ENCODE assay signal across 9 mouse cellular contexts in genomic region chr1:125441679-125442078, GRCm38 (mm10). TPM values are rescaled to one million over a fixed set of nuclear protein-coding genes. Genes with fewer than 3 reads are reported as not detected.
DNase-seq lines count a peak whose midpoint lies in the region; ATAC-seq and TF ChIP-seq lines count a peak whose summit lies in the region.
"Had no signal": no experiment of that assay in that cellular context is flagged by ENCODE, and none has a peak within 500 bp of the region (broad histone marks: within the 10 kb centered on the region; RNA-seq: fewer than 3 reads in every experiment).

No protein-coding gene starts in this region.

- dilution Hi-C loops in CH12.LX (cut with MboI; ENCODE audit: extremely low pct_ligation_motif_present, extremely low pct_unique_long_range_greater_than_20kb, low sequenced_read_pairs), result no loop called here

- no peak for TF ChIP-seq RAD21 in CH12.LX (IDR thresholded peaks at IDR 0.05; ENCODE audit: low read depth, low read length)

- peak overlapping the region in 2 of 3 experiments; percentile 17 to 27 for H3K4me3 ChIP-seq in CH12.LX (replicated peaks in 1 of 3; ENCODE audit: low read depth in 2 of 3, low read length in 2 of 3, poor library complexity in 1 of 3)
- H3K4me3 ChIP-seq: hindbrain, embryonic 12.5 days; midbrain, embryonic 12.5 days had no signal

- TF ChIP-seq POLR2A in CH12.LX (IDR thresholded peaks at IDR 0.05; ENCODE audit: low read depth, low read length), result peak; percentile 62

- H3K27me3 ChIP-seq in CH12.LX (replicated peaks), result no peaks in the 10 kb centered on the region
- H3K27me3 ChIP-seq: hindbrain, embryonic 12.5 days; midbrain, embryonic 12.5 days had no signal

- peak; percentile 25; the same call in 1 of the 2 replicates for TF ChIP-seq EP300 in CH12.LX (IDR thresholded peaks at IDR 0.05; ENCODE audit: low read length)

- peak overlapping the region; percentile 41 for H3K4me2 ChIP-seq in CH12.LX (ENCODE audit: insufficient read depth, low read depth, poor library complexity, severe bottlenecking)
- H3K4me2 ChIP-seq: hindbrain, embryonic 12.5 days; midbrain, embryonic 12.5 days had no signal

- ATAC-seq in megakaryocyte progenitor cell, adult 5-6 weeks (replicated peaks; ENCODE audit: poor library complexity), result peak; percentile 77

- in situ Hi-C loops in CH12.LX (cut with MboI; ENCODE audit: low pct_ligation_motif_present, low pct_unique_long_range_greater_than_20kb, low sequenced_read_pairs), result no loop called here

- TF ChIP-seq CTCF in CH12.LX (conservative IDR thresholded peaks at IDR 0.05 in 1 of 2, IDR thresholded peaks at IDR 0.05 in 1 of 2; ENCODE audit: low read depth in 2 of 2, low read length in 2 of 2), result no peak

- no peaks in the 10 kb centered on the region for H3K79me2 ChIP-seq in CH12.LX (replicated peaks; ENCODE audit: control insufficient read depth, extremely low read depth, insufficient read depth, poor library complexity, severe bottlenecking)

- H3K36me3 ChIP-seq in CH12.LX (replicated peaks in 1 of 2; ENCODE audit: control insufficient read depth in 1 of 2, insufficient read depth in 1 of 2, low read length in 1 of 2), result no peaks in the 10 kb centered on the region
- H3K36me3 ChIP-seq: hindbrain, embryonic 12.5 days; midbrain, embryonic 12.5 days had no signal

- no peaks in the 10 kb centered on the region for H3K9me3 ChIP-seq in CH12.LX (replicated peaks; ENCODE audit: low read length)
- H3K9me3 ChIP-seq: hindbrain, embryonic 12.5 days; midbrain, embryonic 12.5 days had no signal

- H3K4me1 ChIP-seq in CH12.LX (ENCODE audit: control insufficient read depth in 1 of 2, insufficient read depth in 2 of 2), result peaks cover 25 to 58% of the 10 kb centered on the region in 2 experiments
- H3K4me1 ChIP-seq: hindbrain, embryonic 12.5 days; midbrain, embryonic 12.5 days had no signal

- H3K9ac ChIP-seq in CH12.LX (ENCODE audit: insufficient read depth, low read depth), result peak overlapping the region; percentile 28; the same call in 1 of the 2 replicates
- H3K9ac ChIP-seq: hindbrain, embryonic 12.5 days; midbrain, embryonic 12.5 days had no signal

- peak; percentile 54 for DNase-seq in B cell, adult 2 months
- peak; percentile 77 for DNase-seq in CH12.LX (ENCODE audit: extremely low read depth)
- peak; percentile 40 to 54 for DNase-seq in kidney, postnatal 4 days
- no peak for DNase-seq in urinary bladder, adult 2 months (ENCODE audit: low spot score)
- DNase-seq in layer of hippocampus, adult 9-10 months (ENCODE audit: low spot score), result no peak
- DNase-seq in urinary bladder, postnatal 25 days (ENCODE audit: low spot score), result no peak

- peak overlapping the region; percentile 82 for H3K27ac ChIP-seq in CH12.LX (ENCODE audit: insufficient read depth, low read depth)
- H3K27ac ChIP-seq: hindbrain, embryonic 12.5 days; midbrain, embryonic 12.5 days had no signal

TF ChIP-seq in CH12.LX, 34 proteins besides CTCF, POLR2A, EP300 and RAD21:
- TF ChIP-seq RCOR1 (conservative IDR thresholded peaks at IDR 0.05; ENCODE audit: low read depth, low read length) (no peak), MAX (IDR thresholded peaks at IDR 0.05; ENCODE audit: low read length) (0 out of 2 replicates have a peak, but pooled peaks have one; percentile 17), POLR2AphosphoS2 (IDR thresholded peaks at IDR 0.05; ENCODE audit: low read depth, low read length) (no peak), IRF4 (IDR thresholded peaks at IDR 0.05; ENCODE audit: low read depth, low read length) (peak; percentile 47; the same call in 1 of the 2 replicates), TCF12 (IDR thresholded peaks at IDR 0.05; ENCODE audit: low read depth, low read length) (peak; percentile 68), HCFC1 (IDR thresholded peaks at IDR 0.05; ENCODE audit: low read depth, low read length) (0 out of 2 replicates have a peak, but pooled peaks have one; percentile 11), BHLHE40 (IDR thresholded peaks at IDR 0.05; ENCODE audit: low read depth, low read length) (peak; percentile 56), JUND (conservative IDR thresholded peaks at IDR 0.05; ENCODE audit: low read depth, low read length) (0 out of 2 replicates have a peak, but pooled peaks have one; percentile 24), CHD1 (IDR thresholded peaks at IDR 0.05; ENCODE audit: low read depth, low read length) (no peak; the same call in 1 of the 2 replicates), ETS1 (conservative IDR thresholded peaks at IDR 0.05; ENCODE audit: low read depth, low read length) (peak; percentile 69), SIN3A (IDR thresholded peaks at IDR 0.05; ENCODE audit: low read length) (peak; percentile 47; the same call in 1 of the 2 replicates), ELF1 (IDR thresholded peaks at IDR 0.05; ENCODE audit: low read depth, low read length) (peak; percentile 88), TBP (conservative IDR thresholded peaks at IDR 0.05; ENCODE audit: low read depth, low read length) (0 out of 2 replicates have a peak, but pooled peaks have one; percentile 36)

RNA-seq across cellular contexts. Expression of gene Actr3, which starts 6.2 kb away (rescaled TPM):
- total RNA-seq in CH12.LX (2012; rRNA removed), result 176 and 184 TPM in 2 replicates
- 513 and 576 TPM in 2 replicates for total RNA-seq in CH12.LX (2014; rRNA removed)
- polyA plus RNA-seq in CH12.LX (2012; ENCODE audit: insufficient read length, low read depth), result 374 and 427 TPM in 2 replicates
- total RNA-seq in megakaryocyte progenitor cell, adult 5-6 weeks (2015), result 593 and 655 TPM in 2 replicates
- 974 and 976 TPM in 2 replicates for total RNA-seq in megakaryocyte progenitor cell, adult 5-6 weeks (2017)
- 105 and 131 TPM in 2 replicates for polyA plus RNA-seq in urinary bladder, adult 2 months (2012; rRNA removed)

Comparison
In these comparisons a context has a peak if more than half of its experiments do, and no peak if none do; other contexts are left out.
1. DNase-seq: peak in B cell, adult 2 months (2 of 2), CH12.LX (single experiment) and kidney, postnatal 4 days (2 of 2); none in urinary bladder, adult 2 months (single experiment), layer of hippocampus, adult 9-10 months (single experiment) and urinary bladder, postnatal 25 days (single experiment).